Mouse (Mus musculus) sigmoid colon, adult 10 weeks (tissue): Measurements from ENCODE around the gene Olfr666. TPM values are rescaled to one million over a fixed set of nuclear protein-coding genes. Genes with fewer than 3 reads are reported as not detected.

Experiments
- polyA plus RNA-seq: library from polyadenylated mRNA; stranded (reverse); fragments of 350-450 nt; fragmentation: Illumina TruSeq; extraction: RNeasy Lipid Tissue Mini Kit (QIAGEN cat#74804); gene quantifications from one replicate; pipeline ENCODE4 v1.2.3, GENCODE M21; 2014; ENCODE audit warnings: low read depth, low replicate concordance

The Olfr666 gene
- polyA plus RNA-seq, result not detected

DNA sequence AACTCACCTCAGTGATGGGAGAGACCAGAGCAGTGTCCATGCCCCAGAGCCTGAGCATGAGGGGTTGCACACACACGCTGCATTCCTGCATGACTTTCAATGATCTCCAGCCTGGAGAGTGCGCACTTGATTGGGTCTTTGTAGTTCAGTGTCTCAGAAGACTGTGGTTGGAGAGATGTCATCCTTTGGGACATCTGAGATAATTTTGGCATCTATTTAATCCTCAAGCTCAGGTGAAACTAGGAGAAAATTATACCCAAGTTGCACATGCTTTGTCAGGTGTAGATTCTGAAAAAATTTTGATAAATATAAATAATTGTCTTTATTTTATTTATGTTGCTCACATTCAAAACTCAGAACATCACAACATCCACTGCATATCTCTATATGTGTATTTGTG, at the start of gene Olfr666:
Gene Olfr666, minus strand, starts transcription at position 101 of the 400 bp plus-strand sequence.

DNA sequence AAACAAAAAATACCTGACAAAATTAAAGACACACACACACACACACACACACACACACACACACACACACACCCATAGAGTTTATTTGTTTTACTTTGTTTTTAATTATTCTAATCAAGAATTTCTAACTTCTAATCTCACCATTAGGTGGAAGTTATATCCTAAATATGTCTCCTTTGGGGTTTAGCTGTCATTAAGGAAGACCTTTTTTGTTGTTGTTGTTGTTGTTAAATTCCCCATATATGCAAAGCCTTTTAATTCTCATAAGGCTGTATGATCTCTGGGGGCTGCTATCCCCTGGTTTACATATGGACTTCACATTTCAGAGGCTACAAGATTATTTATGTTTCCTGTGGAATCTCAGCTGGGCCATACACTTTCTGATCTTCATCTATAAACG, 38.2 kb upstream of the Olfr666 start, which contains the start of gene Olfr669:
Gene Olfr669, plus strand, starts transcription at position 301 of the 400 bp plus-strand sequence.

DNA sequence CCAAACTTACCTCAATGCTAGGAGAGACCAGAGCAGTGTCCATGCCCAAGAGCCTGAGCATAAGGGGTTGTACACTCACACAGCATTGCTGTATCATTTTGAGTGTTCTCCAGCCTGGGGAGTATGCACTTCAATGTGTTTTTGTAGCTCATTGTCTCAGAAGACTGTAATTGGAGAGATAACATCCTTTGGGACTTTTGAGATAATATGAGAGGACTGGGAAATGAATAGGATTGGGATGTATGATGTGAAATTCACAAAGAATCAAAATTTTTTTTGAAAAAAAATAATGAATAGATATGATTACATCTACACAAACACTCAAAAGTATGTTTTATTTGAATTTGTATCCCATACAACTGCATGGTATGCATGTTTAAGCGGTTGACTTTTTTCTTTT, 32.2 kb upstream of the Olfr666 start, which contains the start of gene Olfr668:
Gene Olfr668, minus strand, starts transcription at position 101 of the 400 bp plus-strand sequence.

DNA sequence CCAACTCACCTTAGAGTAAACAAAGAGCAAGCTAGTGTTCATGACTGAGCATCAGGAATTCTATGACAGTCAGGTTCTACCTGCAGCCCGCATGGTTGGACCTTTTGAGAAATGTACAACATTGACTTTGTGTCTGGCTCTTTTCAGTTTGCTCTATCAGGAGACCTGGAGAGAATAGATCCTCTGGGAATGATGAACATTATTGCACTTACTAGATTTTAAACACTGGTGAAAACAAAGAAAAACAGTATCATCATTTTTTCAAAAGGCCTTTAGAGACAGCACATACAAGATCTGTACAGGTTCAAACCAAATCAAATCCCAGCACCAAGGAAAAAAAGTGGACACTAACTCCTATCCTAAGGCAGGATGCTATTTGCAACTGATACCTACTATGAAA, 25.6 kb upstream of the Olfr666 start, which contains the start of gene Olfr667:
Gene Olfr667, minus strand, starts transcription at position 101 of the 400 bp plus-strand sequence.

DNA sequence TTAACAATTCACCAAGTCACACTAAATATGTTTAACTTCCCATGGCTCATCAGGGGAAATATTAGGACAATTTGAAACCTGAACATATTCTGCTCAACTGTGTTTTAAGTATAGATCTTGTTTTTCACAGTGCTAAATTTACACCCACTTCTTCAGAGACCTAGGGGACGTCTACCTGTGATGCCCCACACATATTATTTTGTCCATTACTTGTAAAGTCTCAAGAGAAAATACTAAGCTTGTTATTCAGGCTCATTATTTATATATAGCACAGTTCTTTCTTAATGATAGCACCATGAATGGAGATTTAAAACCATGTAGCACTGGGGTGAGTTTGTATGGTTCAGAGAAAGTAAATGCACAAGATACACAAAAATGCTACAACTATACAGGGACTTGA, 18.0 kb downstream of the Olfr666 start, which contains the start of gene Olfr665:
Gene Olfr665, plus strand, starts transcription at position 301 of the 400 bp plus-strand sequence.

DNA sequence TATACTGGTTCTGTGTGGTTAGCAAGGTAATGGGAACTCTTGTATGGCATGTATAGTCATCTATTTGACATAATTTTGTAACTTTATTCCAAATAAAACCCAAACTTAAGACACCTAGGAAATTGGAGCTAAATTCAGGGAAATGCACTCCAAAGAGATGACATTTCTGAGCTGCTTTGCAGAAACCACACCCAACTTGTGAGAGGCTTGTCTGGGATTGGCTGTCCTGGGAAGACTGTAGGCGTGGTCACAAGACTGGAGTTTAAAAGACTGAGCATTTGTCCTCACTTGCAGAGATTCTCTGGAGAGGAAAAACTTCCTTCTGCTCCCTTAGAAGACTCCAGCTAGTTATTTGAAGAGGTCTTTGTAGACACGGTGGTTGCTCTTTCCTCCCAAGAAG, 39.0 kb downstream of the Olfr666 start, which contains the start of gene Usp17la:
Gene Usp17la, plus strand, starts transcription at position 301 of the 400 bp plus-strand sequence.

DNA sequence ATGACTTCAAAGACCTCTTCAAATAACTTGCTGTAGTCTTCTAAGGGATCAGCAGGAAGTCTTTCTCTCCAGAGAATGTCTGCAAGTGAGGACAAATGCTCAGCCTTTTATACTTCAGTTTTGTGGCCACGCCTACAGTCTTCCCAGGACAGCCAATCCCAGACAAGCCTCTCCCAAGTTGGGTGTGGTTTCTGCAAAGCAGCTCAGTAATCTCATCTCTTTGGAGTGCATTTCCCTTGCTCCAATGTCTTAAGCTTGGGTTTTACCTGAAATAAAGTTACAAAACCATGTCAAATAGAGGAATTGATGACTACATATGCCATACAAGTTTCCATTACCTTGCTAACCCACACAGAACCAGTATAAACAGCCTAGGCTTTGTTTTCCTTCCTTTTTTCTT, 53.2 kb downstream of the Olfr666 start, which contains the start of gene Usp17lb:
Gene Usp17lb, minus strand, starts transcription at position 101 of the 400 bp plus-strand sequence.

Other genes with a start within 250 kb of the Olfr666 start
- gene Olfr658, start 248.6 kb downstream of the Olfr666 start, polyA plus RNA-seq, result 0.38 TPM
- gene Olfr659, start 229.2 kb downstream of the Olfr666 start, polyA plus RNA-seq, result not detected
- gene Olfr661, start 209.5 kb downstream of the Olfr666 start, polyA plus RNA-seq, result not detected
- gene Usp17le, start 118.5 kb downstream of the Olfr666 start, polyA plus RNA-seq, result not detected
- gene Usp17lb, start 53.3 kb downstream of the Olfr666 start, polyA plus RNA-seq, result not detected
- not detected for gene Usp17la, start 38.9 kb downstream of the Olfr666 start, polyA plus RNA-seq
- not detected for gene Olfr665, start 17.9 kb downstream of the Olfr666 start, polyA plus RNA-seq
- gene Olfr667, start 25.5 kb upstream of the Olfr666 start, polyA plus RNA-seq, result not detected
- not detected for gene Olfr668, start 32.1 kb upstream of the Olfr666 start, polyA plus RNA-seq
- not detected for gene Olfr669, start 38.3 kb upstream of the Olfr666 start, polyA plus RNA-seq
- not detected for gene Olfr670, start 66.7 kb upstream of the Olfr666 start, polyA plus RNA-seq
- gene Olfr671, start 83.2 kb upstream of the Olfr666 start, polyA plus RNA-seq, result not detected
- gene Olfr672, start 106.1 kb upstream of the Olfr666 start, polyA plus RNA-seq, result not detected
- not detected for gene Olfr675, start 132.5 kb upstream of the Olfr666 start, polyA plus RNA-seq
- gene Olfr676, start 136.7 kb upstream of the Olfr666 start, polyA plus RNA-seq, result not detected
- gene Olfr677, start 155.4 kb upstream of the Olfr666 start, polyA plus RNA-seq, result not detected
- not detected for gene Olfr678, start 168.5 kb upstream of the Olfr666 start, polyA plus RNA-seq
- gene Olfr679, start 185.3 kb upstream of the Olfr666 start, polyA plus RNA-seq, result not detected
- gene Olfr680-ps1, start 196.9 kb upstream of the Olfr666 start, polyA plus RNA-seq, result not detected
- not detected for gene Olfr681, start 220.9 kb upstream of the Olfr666 start, polyA plus RNA-seq